11 mouse cellular contexts compared by ENCODE assay signal in genomic region chr6:38752495-38752894, GRCm38 (mm10).
DNase-seq lines count a peak whose midpoint lies in the region; ATAC-seq and TF ChIP-seq lines count a peak whose summit lies in the region.
"Had no signal": no experiment of that assay in that cellular context is flagged by ENCODE, and none has a peak within 500 bp of the region (broad histone marks: within the 10 kb centered on the region; RNA-seq: fewer than 3 reads in every experiment).

No protein-coding gene starts in this region.

- in situ Hi-C loops in Patski (cut with MboI; ENCODE audit: low pct_unique_long_range_greater_than_20kb): no loop called here

- no peak overlapping the region for H3K9ac ChIP-seq in liver, embryonic 12.5 days
- H3K9ac ChIP-seq in liver, embryonic 11.5 days (ENCODE audit: low read depth, low read length): no peak overlapping the region
- H3K9ac ChIP-seq: liver, embryonic 15.5 days had no signal

- POLR2A ChIA-PET in Patski (lab: Charles Lee): interaction anchor here (0.6 kb wide), 1 partner anchor 20 kb away, joined by 5 read pairs; no protein-coding TSS in a partner anchor

- no peak overlapping the region for H3K4me3 ChIP-seq in gastrocnemius, adult 2 months
- H3K4me3 ChIP-seq in liver, embryonic 12.5 days: no peak overlapping the region
- H3K4me3 ChIP-seq in liver, embryonic 11.5 days (ENCODE audit: low read depth, low read length): no peak overlapping the region
- H3K4me3 ChIP-seq: liver, embryonic 15.5 days had no signal

- peak; percentile 63 for DNase-seq in gastrocnemius, adult 2 months
- no peak for DNase-seq in gastrocnemius, postnatal 10 days
- no peak for DNase-seq in liver, embryonic 11.5 days (ENCODE audit: low spot score)
- DNase-seq in Patski (ENCODE audit: low read depth, low spot score): no peak
- peak; percentile 62 for DNase-seq in fat pad, adult 2 months (ENCODE audit: extremely low read depth, low read depth, low spot score)
- no peak for DNase-seq in urinary bladder, adult 2 months (ENCODE audit: low spot score)
- no peak for DNase-seq in urinary bladder, postnatal 14 days (ENCODE audit: low spot score)
- DNase-seq: thymus, adult 2 months had no signal

- H3K4me1 ChIP-seq in liver, embryonic 12.5 days: peaks cover 48% of the 10 kb centered on the region
- H3K4me1 ChIP-seq in liver, embryonic 11.5 days (replicated peaks; ENCODE audit: control insufficient read depth, insufficient read depth, low read length): peaks cover 4% of the 10 kb centered on the region

- TF ChIP-seq CTCF in gastrocnemius, adult 2 months (IDR thresholded peaks at IDR 0.05): peak; percentile 44
- TF ChIP-seq CTCF in Patski (IDR thresholded peaks at IDR 0.05): peak; percentile 17

- H3K9me3 ChIP-seq in liver, embryonic 12.5 days (replicated peaks): no peaks in the 10 kb centered on the region
- no peaks in the 10 kb centered on the region for H3K9me3 ChIP-seq in liver, embryonic 11.5 days (ENCODE audit: control insufficient read depth, low read length)
- H3K9me3 ChIP-seq: liver, embryonic 15.5 days had no signal

- intact Hi-C loops in gastrocnemius, adult 2 months (cut with DNase I): no loop called here

- peaks cover 56% of the 10 kb centered on the region for H3K36me3 ChIP-seq in liver, embryonic 12.5 days
- H3K36me3 ChIP-seq in liver, embryonic 11.5 days (ENCODE audit: control insufficient read depth, insufficient read depth, low read length): no peaks in the 10 kb centered on the region

- H3K27ac ChIP-seq in gastrocnemius, adult 2 months: 0 out of 2 replicates have a peak overlapping the region, but pooled peaks have one; percentile 24
- H3K27ac ChIP-seq in liver, embryonic 12.5 days: no peak overlapping the region
- H3K27ac ChIP-seq in liver, embryonic 11.5 days (ENCODE audit: low read depth, low read length): no peak overlapping the region
- H3K27ac ChIP-seq: liver, embryonic 15.5 days had no signal

- ATAC-seq in liver, embryonic 12.5 days: peak; percentile 51
- ATAC-seq in liver, embryonic 11.5 days (replicated peaks; ENCODE audit: low FRiP score): no peak
- no peak for ATAC-seq in Patski

- H3K4me2 ChIP-seq in liver, embryonic 12.5 days: no peak overlapping the region
- H3K4me2 ChIP-seq in liver, embryonic 11.5 days: no peak overlapping the region
- H3K4me2 ChIP-seq: liver, embryonic 15.5 days had no signal

- CTCF ChIA-PET in Patski (lab: Charles Lee): interaction anchor here (0.6 to 1.1 kb wide), 3 partner anchors 16 to 43 kb away, joined by 3 to 4 read pairs (median 3); no protein-coding TSS in a partner anchor

- no peaks in the 10 kb centered on the region for H3K27me3 ChIP-seq in liver, embryonic 12.5 days (replicated peaks)
- no peaks in the 10 kb centered on the region for H3K27me3 ChIP-seq in liver, embryonic 11.5 days (replicated peaks; ENCODE audit: control insufficient read depth, insufficient read depth, low read length)
- no peaks in the 10 kb centered on the region for H3K27me3 ChIP-seq in Patski
- H3K27me3 ChIP-seq: CH12.LX; liver, embryonic 15.5 days had no signal

- 87% methylated on average over 6 of the region's 6 CpGs for WGBS in liver, embryonic 12.5 days (ENCODE audit: insufficient replicate concordance)
- 89% methylated on average over 6 of the region's 6 CpGs for WGBS in liver, embryonic 11.5 days

Comparison
In these comparisons a context has a peak if more than half of its experiments do, and no peak if none do; other contexts are left out.
1. DNase-seq: peak in gastrocnemius, adult 2 months (single experiment) and fat pad, adult 2 months (single experiment); none in gastrocnemius, postnatal 10 days (single experiment), liver, embryonic 11.5 days (single experiment), Patski (single experiment), urinary bladder, adult 2 months (single experiment) and urinary bladder, postnatal 14 days (single experiment).